Mouse (Mus musculus) cerebellum, adult 2 months (tissue): ENCODE results near the gene Sdk2.

Source experiments
- CTCF ChIP-seq: fragments of 200-500 bp; IDR thresholded peaks from 2 replicates; pipeline ENCODE4 v1.5.1; 2011; ENCODE audit warnings: low read depth, mild to moderate bottlenecking, control low read depth, low read length, moderate library complexity, borderline replicate concordance; ENCODE audit not compliant: insufficient read depth
- POLR2A ChIP-seq: fragments of 200-500 bp; IDR thresholded peaks from 2 replicates; pipeline ENCODE4 v1.6.1; 2011; ENCODE audit warnings: low read length, control low read depth, borderline replicate concordance; ENCODE audit not compliant: insufficient read depth

- TF ChIP-seq POLR2A, result no peak
- TF ChIP-seq CTCF, result no peak
These were observed 124.6 kb downstream of the Sdk2 start for GRCm38 (mm10) chr11:113942101-113942735.
